Mouse (Mus musculus) olfactory bulb, adult 2 months (tissue): Measurements from ENCODE around the gene Thsd4.

ENCODE experiments used
- CTCF ChIP-seq: fragments of 200-500 bp; IDR thresholded peaks from 2 replicates; pipeline ENCODE4 v1.5.1; 2012; ENCODE audit warnings: low read depth, mild to moderate bottlenecking, low read length, moderate library complexity; ENCODE audit not compliant: insufficient read depth
- POLR2A ChIP-seq: fragments of 200-500 bp; IDR thresholded peaks from 2 replicates; pipeline ENCODE4 v1.6.1; 2012; ENCODE audit warnings: mild to moderate bottlenecking, low read depth, low read length, moderate library complexity; ENCODE audit not compliant: insufficient read depth

DNA sequence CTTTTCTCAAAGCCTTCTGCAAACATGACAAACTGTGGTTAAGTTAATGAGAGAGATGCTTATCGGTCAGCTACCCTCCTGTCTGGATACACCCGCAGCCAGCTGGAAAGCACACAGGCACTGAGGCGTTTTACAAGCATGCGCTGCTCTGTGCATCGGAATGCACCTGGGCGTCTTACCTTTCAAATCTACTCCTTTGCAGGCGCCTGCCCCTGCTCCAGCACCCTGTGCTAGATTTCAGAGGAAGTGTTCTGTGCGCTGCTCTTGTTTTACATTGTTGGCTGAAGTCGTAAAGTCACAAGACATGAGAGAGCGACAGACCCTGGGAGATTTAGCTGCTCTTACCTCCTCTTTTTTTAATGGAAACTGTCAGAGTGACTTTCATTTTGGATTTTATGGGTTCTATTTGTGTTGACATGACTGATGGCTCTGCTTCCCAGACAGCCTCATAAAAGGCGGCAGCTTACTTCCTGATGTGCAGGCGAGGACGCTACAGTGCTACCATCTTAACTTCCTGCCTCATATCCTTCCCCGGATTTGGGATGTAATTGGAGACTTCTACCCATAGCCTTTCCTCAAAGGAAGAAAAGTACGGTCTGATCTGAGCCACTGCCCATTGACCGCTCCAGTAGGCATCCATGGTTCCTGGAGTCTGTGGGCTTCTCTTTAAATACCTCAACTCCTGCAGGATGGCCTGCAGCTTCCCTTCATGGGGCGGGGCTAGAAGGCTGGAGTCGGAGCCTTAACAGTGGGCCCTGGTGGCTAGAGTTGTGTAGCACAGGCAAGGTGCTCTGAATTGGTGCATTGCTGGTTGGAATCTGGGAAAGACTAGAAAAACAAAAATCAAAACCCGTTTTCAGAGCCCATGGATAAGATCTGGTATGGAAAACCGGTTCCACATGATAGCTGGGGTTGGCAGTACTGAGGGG lies 40.9 kb upstream of the Thsd4 start:
- TF ChIP-seq CTCF (no peak), POLR2A (no peak)
